Mouse (Mus musculus) heart, adult 2 months (tissue): ENCODE data around the gene Nampt.

Experiments
- CTCF ChIP-seq: fragments of 200-600 bp; IDR thresholded peaks from 2 replicates; pipeline ENCODE4 v1.8.1; 2022; ENCODE audit warnings: antibody characterized with exemption, mild to moderate bottlenecking, moderate library complexity
- POLR2A ChIP-seq: fragments of 200-500 bp; IDR thresholded peaks from 2 replicates; pipeline ENCODE4 v1.6.1; 2011; ENCODE audit warnings: mild to moderate bottlenecking, low read depth, low read length, control low read depth; ENCODE audit not compliant: insufficient read depth

DNA sequence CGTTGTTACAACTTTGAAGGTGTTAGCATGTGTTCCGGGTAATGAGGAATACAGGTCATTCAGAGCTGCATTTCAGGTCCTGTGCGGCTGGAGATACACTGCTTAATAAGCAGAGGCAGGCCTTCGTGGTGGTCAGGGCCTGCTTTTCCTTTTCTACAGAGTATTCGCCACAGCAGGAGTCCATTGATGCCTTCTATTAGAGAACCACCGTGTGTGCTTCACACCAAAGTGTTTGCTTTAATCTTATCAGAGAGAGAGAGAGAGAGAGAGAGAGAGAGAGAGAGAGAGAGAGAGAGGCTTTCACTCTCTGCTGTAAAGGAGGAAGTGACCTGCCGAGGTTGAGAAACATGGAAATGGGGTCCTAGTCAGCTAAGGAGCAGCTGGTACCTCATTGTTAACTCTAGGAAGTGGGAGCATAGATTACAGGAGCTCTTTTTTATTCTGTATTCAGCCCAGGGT, 22.1 kb downstream of the Nampt start:
- TF ChIP-seq POLR2A (no peak), CTCF (no peak)
